Mouse (Mus musculus) cortical plate, adult 2 months (tissue): ENCODE measurements around the gene Gemin5.

Experiments used
- CTCF ChIP-seq: fragments of 200-500 bp; IDR thresholded peaks from 2 replicates; pipeline ENCODE4 v1.5.1; 2011; ENCODE audit warnings: mild to moderate bottlenecking, control low read depth, low read length; ENCODE audit not compliant: insufficient read depth; ENCODE audit errors: extremely low read depth
- POLR2A ChIP-seq: fragments of 200-500 bp; IDR thresholded peaks from 2 replicates; pipeline ENCODE4 v1.6.1; 2011; ENCODE audit warnings: mild to moderate bottlenecking, low read length, control low read depth; ENCODE audit not compliant: insufficient read depth; ENCODE audit errors: extremely low read depth

GRCm38 (mm10) chr11:58116560-58116959 is 51.8 kb downstream of the Gemin5 start:
- no peak for TF ChIP-seq CTCF
- no peak for TF ChIP-seq POLR2A
